Mouse (Mus musculus) heart, adult 8-10 months (tissue): ENCODE measurements around the gene Sgo2b. TPM values are rescaled to one million over a fixed set of nuclear protein-coding genes. Genes with fewer than 3 reads are reported as not detected.
"Not testable (repeated sequence)": the region's sequence is repeated elsewhere in the genome, so short reads cannot be mapped to it uniquely, and the experiment has no call there.

Source experiments
- DNase-seq: peaks from one replicate; pipeline ENCODE4 v3.0.0; 2022; ENCODE audit warnings: low spot score
- total RNA-seq, 4 experiments: library from RNA; stranded (reverse); gene quantifications; 2 replicates each; pipeline ENCODE4 v1.2.4; 2022

The Sgo2b gene
- not detected for total RNA-seq

GRCm38 (mm10) chr8:63951626-63952377 is at the start of gene Sgo2b:
TSS of gene Sgo2b (minus strand) at chr8:63952248.
- no peak for DNase-seq

- not testable (repeated sequence) for DNase-seq
These were observed 18.8 kb upstream of the Sgo2b start for GRCm38 (mm10) chr8:63970612-63971391.

- DNase-seq: no peak
These were observed 9.2 kb upstream of the Sgo2b start for GRCm38 (mm10) chr8:63961032-63961785.

- DNase-seq: not testable (repeated sequence)
These were observed 1.8 kb upstream of the Sgo2b start for GRCm38 (mm10) chr8:63953802-63954201.

GRCm38 (mm10) chr8:63933171-63933570 is 18.9 kb downstream of the Sgo2b start:
- DNase-seq: no peak

- DNase-seq: no peak
These were observed 22.5 kb downstream of the Sgo2b start for GRCm38 (mm10) chr8:63929301-63930097.

- DNase-seq: no peak
These were observed 30.6 kb downstream of the Sgo2b start for GRCm38 (mm10) chr8:63921257-63921960.

- no peak for DNase-seq
These were observed 57.0 kb downstream of the Sgo2b start for GRCm38 (mm10) chr8:63895096-63895495.

GRCm38 (mm10) chr8:63878353-63878752 is 73.7 kb downstream of the Sgo2b start:
- no peak for DNase-seq

- DNase-seq: peak; percentile 29
These were observed 74.7 kb downstream of the Sgo2b start for GRCm38 (mm10) chr8:63877393-63877792.

GRCm38 (mm10) chr8:63876949-63877348 is 75.1 kb downstream of the Sgo2b start:
- DNase-seq: no peak
